Mouse (Mus musculus): ENCODE data around the gene 1110065P20Rik.

DNA sequence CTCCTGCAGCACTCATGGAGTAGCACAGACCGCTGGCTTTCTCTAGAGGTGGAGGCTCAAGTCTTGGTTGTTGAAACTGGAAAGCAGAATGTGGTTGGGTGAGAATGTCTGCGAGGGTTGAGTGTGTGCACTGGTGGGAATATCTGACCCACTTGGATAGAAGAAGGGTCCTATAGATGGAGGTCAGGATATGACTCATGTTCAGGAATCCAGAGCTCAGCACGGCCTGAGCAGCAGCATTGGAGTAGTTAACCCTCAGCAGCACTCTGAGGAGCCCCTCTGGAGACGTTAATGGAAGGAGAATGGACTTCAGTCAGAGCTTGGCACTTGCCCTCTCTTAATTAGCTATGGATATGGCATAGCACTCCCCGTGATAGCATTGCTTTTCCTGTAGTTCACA lies 21.3 kb downstream of the 1110065P20Rik start:
- TF ChIP-seq CTCF (IDR thresholded peaks at IDR 0.05; ENCODE audit: extremely low read depth, insufficient read length, insufficient replicate concordance, low read depth, low read length) (no peak), POLR2A (IDR thresholded peaks at IDR 0.05; ENCODE audit: low read depth, low read length) (no peak)
